Mouse (Mus musculus) liver, embryonic 11.5 days (tissue): Measurements from ENCODE around the gene Fam240a. TPM values are rescaled to one million over a fixed set of nuclear protein-coding genes. Genes with fewer than 3 reads are reported as not detected.

ENCODE experiments used
- ATAC-seq: fragments of 200-750 bp; cut with Nextera tagmentation; replicated peaks from 2 replicates; pipeline ENCODE4 v1.8.0; 2017; ENCODE audit warnings: moderate number of reproducible peaks, mild to moderate bottlenecking, moderate TSS enrichment, moderate library complexity; ENCODE audit not compliant: low FRiP score
- DNase-seq: peaks from one replicate; pipeline ENCODE4 v3.0.0-alpha.2; 2017; ENCODE audit warnings: low spot score
- H3K27ac ChIP-seq: fragments of 300-500 bp; sonication (generic); 2 replicates; pipeline ENCODE4 v1.5.1; 2014; ENCODE audit warnings: mild to moderate bottlenecking, low read depth, low read length, control low read depth
- H3K27me3 ChIP-seq: fragments of 300-500 bp; sonication (generic); replicated peaks from 2 replicates; pipeline ENCODE4 v1.6.1; 2014; ENCODE audit warnings: low read length, mixed read lengths; ENCODE audit not compliant: control insufficient read depth, insufficient read depth
- H3K36me3 ChIP-seq: fragments of 300-500 bp; sonication (generic); 2 replicates; pipeline ENCODE4 v1.6.1; 2014; ENCODE audit warnings: mild to moderate bottlenecking, low read length, moderate library complexity, mixed read lengths; ENCODE audit not compliant: control insufficient read depth, insufficient read depth
- H3K4me1 ChIP-seq: fragments of 300-500 bp; sonication (generic); replicated peaks from 2 replicates; pipeline ENCODE4 v1.6.1; 2014; ENCODE audit warnings: low read length, mixed read lengths; ENCODE audit not compliant: control insufficient read depth, insufficient read depth
- H3K4me2 ChIP-seq: fragments of 300-500 bp; sonication (generic); 2 replicates; pipeline ENCODE4 v1.6.1; 2014; ENCODE audit warnings: mild to moderate bottlenecking, control low read depth, moderate library complexity
- H3K4me3 ChIP-seq: fragments of 300-500 bp; sonication (generic); 2 replicates; pipeline ENCODE4 v1.5.1; 2014; ENCODE audit warnings: low read depth, low read length, control low read depth
- H3K9ac ChIP-seq: fragments of 300-500 bp; sonication (generic); 2 replicates; pipeline ENCODE4 v1.6.1; 2014; ENCODE audit warnings: low read depth, low read length, control low read depth
- H3K9me3 ChIP-seq: fragments of 300-500 bp; sonication (generic); 2 replicates; pipeline ENCODE4 v1.6.1; 2016; ENCODE audit warnings: low read length, inconsistent platforms, mixed read lengths; ENCODE audit not compliant: control insufficient read depth
- WGBS: fragments of 180-500 bp; shearing (Covaris S2); extraction: QIAGEN DNeasy Blood & Tissue Kit; methylation state at CpG from one replicate; pipeline ENCODE4 v1.1.7; 2014; 5-methylcytosine and 5-hydroxymethylcytosine counted together
- polyA plus RNA-seq: library from polyadenylated mRNA; unstranded; fragments of >200 nt; fragmentation: Nextera tagmentation; extraction: Ambion mirVana; gene quantifications from 2 replicates; pipeline ENCODE4 v1.2.1, GENCODE M21; 2014

The Fam240a gene
- polyA plus RNA-seq, 1 experiment from 2014 or later: not detected

DNA sequence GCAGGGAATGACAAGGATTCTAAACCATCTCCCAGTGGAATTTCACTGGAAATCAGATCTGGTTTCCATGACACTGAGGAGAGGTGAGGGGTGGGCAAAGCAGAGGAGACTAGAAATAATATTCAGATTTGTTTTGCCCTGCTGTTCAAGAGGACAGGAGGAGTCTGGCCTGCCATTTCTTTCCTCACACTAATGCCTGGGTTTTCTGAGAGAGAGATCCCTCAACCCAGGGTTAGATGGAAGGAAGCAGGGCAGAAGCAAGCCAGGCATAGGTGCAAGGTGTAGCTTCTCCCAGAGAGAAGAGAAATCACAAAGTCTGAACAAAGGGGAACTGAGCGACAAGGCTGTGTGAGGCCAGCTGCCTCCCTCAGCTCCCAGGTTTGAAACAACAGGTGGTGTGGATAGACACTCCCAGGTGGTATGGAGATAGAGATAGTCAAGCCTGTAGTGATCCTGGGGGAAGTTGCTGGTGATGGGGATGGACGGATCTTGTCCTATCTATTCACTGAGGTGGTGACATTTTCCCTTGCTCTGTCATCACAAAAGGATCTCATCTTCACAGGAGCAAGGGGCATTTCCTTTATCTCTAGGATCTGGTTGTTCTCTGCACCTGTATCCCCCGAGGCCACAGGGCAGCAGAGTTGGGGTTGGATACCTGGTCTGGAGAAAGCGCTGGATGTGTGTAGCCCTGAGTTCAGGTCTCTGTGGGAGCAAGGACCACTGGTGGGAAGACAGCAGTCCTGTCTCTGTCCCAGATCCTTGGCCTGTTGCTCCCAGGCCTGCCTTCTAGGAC, 8.6 kb downstream of the Fam240a start:
- DNase-seq (no peak), ATAC-seq (no peak)
- Histone ChIP-seq H3K4me3 (no peak overlapping the region), H3K27me3 (no peaks in the 10 kb centered on the region; the same call in 1 of the 2 replicates), H3K27ac (no peak overlapping the region), H3K4me1 (no peaks in the 10 kb centered on the region), H3K9me3 (no peaks in the 10 kb centered on the region), H3K9ac (no peak overlapping the region), H3K36me3 (no peaks in the 10 kb centered on the region), H3K4me2 (no peak overlapping the region)
- 77% methylated on average over 4 of the region's 4 CpGs for WGBS

DNA sequence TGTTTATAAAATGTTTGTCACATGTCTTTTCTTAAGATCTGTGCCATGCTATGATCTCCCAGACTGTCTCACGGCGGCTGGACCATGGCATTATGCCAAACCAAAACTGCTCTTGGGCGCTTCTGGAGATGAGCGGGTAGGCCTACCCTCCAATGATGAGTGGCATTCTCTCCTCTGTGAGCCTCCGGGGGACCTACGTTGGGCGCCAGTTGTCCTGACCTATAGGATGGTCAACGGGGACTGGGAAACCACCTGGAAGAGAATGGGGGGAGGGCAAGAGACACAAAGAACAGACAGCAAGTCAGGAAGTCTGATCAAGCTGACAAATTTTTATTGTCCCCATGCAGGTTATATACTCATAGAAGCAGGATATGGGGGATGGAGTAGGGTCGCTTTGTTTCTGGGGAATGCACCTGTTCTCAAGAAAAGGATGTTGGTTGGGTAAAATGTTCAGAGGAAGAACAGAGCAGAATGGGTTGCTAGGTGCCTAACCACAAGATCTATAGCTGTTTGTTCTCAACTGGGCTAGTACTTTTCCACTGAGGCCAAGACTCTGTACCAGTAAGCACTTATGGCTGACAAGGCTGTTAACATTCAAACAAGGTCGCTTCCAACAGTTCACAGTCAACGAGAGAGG, 9.3 kb downstream of the Fam240a start:
- no peak for ATAC-seq
- H3K4me2 ChIP-seq: no peak overlapping the region
- H3K36me3 ChIP-seq: no peaks in the 10 kb centered on the region
- H3K27me3 ChIP-seq: no peaks in the 10 kb centered on the region; the same call in 1 of the 2 replicates
- no peaks in the 10 kb centered on the region for H3K4me1 ChIP-seq
- no peaks in the 10 kb centered on the region for H3K9me3 ChIP-seq
- H3K9ac ChIP-seq: no peak overlapping the region
- H3K4me3 ChIP-seq: no peak overlapping the region
- DNase-seq: no peak
- H3K27ac ChIP-seq: no peak overlapping the region
- WGBS: 92% methylated on average over 11 of the region's 11 CpGs

DNA sequence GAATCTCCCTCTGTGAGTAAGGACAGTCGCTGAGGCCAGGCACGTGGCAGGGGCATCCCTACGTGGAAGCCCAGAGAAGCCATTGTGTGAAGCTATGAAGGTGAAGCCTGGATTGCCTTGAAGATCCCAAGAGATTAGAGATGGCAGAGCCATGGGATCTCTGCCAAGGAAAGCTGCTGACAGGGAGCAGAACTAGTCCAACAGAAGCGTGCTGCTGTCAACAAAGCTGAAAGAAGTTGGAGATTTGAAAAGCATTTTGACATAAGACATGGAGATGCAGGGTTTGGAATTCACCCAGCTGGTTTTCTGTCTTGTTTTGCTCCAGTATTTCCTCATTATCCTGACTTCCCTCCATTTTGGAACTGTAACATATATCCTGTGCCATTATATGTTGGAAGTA, 14.4 kb downstream of the Fam240a start:
- H3K27ac ChIP-seq: no peak overlapping the region
- ATAC-seq: no peak
- H3K4me3 ChIP-seq: no peak overlapping the region
- no peaks in the 10 kb centered on the region for H3K4me1 ChIP-seq
- no peak for DNase-seq
- H3K9me3 ChIP-seq: no peaks in the 10 kb centered on the region
- 85% methylated on average over 4 of the region's 4 CpGs for WGBS
- no peak overlapping the region for H3K9ac ChIP-seq
- H3K4me2 ChIP-seq: no peak overlapping the region
- H3K27me3 ChIP-seq: no peaks in the 10 kb centered on the region
- no peaks in the 10 kb centered on the region for H3K36me3 ChIP-seq

DNA sequence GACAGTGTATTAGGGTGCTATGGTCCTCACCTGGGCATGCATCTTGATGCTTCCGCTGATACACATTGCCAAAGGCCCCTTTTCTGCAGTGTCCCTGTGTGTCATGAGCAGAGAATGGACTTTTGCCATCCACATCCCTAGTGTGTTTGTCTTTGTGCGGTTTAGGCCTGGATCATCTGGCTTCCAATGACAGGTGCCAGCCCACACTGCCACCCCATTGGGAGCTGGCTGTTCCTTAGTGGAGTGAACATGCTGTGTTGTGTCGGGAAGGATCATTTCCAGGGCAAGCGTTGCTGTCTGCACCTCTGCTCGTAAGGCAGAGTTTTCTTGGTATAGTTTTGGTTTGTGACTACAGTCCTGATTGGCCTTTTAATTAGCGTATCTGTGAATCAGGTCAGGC, 15.5 kb downstream of the Fam240a start:
- H3K36me3 ChIP-seq: no peaks in the 10 kb centered on the region
- no peak overlapping the region for H3K27ac ChIP-seq
- DNase-seq: no peak
- H3K4me3 ChIP-seq: no peak overlapping the region
- H3K9me3 ChIP-seq: no peaks in the 10 kb centered on the region
- WGBS: 83% methylated on average over 6 of the region's 6 CpGs
- no peak overlapping the region for H3K4me2 ChIP-seq
- ATAC-seq: no peak
- peaks cover 4% of the 10 kb centered on the region for H3K4me1 ChIP-seq
- no peaks in the 10 kb centered on the region for H3K27me3 ChIP-seq
- H3K9ac ChIP-seq: no peak overlapping the region

DNA sequence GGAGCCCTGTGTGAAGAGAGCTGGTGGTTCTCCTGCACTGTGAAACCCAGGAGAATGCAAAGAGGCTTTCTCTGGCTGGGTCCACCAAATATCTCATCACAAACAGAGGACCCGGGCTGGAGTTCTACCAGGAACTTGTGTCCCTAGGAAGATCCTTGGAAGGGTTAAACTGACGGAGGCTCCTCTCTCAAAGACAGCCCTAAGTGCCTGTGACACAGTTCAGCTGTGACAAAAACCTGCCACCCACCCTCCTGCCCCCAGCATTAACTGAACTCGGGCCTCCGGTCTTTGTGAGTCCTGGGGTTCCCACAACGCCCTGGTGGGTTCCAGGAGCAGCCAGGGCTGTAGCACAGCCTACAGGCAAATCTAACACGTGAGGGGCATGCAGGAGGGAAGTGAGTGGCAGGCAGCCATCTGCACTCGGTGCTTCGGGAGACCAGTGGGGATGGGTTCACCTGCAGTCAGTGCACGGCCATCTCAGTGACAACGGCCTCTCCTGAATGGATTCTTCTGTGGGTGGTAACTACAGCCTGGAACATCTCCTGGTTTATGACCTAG, 17.1 kb downstream of the Fam240a start:
- no peaks in the 10 kb centered on the region for H3K36me3 ChIP-seq
- H3K27ac ChIP-seq: no peak overlapping the region
- H3K27me3 ChIP-seq: no peaks in the 10 kb centered on the region
- DNase-seq: no peak
- no peak overlapping the region for H3K9ac ChIP-seq
- H3K9me3 ChIP-seq: no peaks in the 10 kb centered on the region
- no peak overlapping the region for H3K4me3 ChIP-seq
- peaks cover 6% of the 10 kb centered on the region for H3K4me1 ChIP-seq
- H3K4me2 ChIP-seq: no peak overlapping the region
- no peak for ATAC-seq
- WGBS: 66% methylated on average over 10 of the region's 10 CpGs

DNA sequence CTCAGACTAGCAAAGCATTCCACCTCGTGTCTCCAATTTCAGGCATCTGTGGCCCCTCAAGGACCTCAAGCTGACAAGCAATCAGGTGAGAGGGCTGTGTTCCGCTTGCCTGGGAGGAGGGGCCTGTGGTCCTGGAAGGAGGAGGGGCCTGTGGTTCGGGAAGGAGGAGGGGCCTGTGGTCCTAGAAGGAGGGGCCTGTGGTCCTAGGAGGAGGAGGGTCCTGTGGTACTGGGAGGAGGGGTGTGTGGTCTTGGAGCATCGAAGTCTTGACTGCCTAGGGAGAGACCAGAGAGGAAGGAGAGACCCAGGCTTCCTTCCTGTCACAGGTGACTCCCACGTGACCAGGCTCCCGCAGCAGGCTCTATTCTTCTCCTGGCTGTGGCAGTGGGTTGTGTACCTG, 20.1 kb downstream of the Fam240a start:
- Histone ChIP-seq H3K4me1 (peaks cover 6% of the 10 kb centered on the region), H3K9ac (no peak overlapping the region), H3K27ac (no peak overlapping the region), H3K4me2 (peak overlapping the region; percentile 1; the same call in 1 of the 2 replicates), H3K4me3 (no peak overlapping the region), H3K36me3 (no peaks in the 10 kb centered on the region), H3K9me3 (no peaks in the 10 kb centered on the region), H3K27me3 (no peaks in the 10 kb centered on the region)
- 6% methylated on average over 6 of the region's 6 CpGs for WGBS
- no peak for DNase-seq
- no peak; the same call in 1 of the 2 replicates for ATAC-seq

DNA sequence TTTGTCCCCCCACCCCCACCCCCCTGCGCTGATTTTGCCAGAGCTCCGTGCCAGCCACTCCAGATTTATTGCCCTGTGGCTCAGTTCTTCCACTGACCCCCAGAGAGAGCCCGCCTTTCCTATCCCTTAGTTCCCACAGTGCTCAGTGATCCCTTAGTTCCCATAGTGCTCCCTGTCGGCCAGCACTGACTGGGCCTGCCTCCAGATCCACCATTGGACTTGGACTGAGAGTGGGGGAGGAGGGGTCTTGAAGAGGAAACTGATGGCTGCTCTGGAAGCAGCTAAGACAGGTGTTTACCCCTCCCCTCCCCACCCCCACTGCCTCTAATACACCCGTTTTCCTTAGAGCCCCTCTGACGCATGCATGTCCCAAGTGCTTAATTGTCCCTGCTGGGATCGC, 20.7 kb downstream of the Fam240a start:
- Histone ChIP-seq H3K36me3 (no peaks in the 10 kb centered on the region), H3K4me1 (peaks cover 11% of the 10 kb centered on the region), H3K4me3 (no peak overlapping the region), H3K9ac (no peak overlapping the region), H3K27me3 (no peaks in the 10 kb centered on the region), H3K4me2 (peak overlapping the region; percentile 1; the same call in 1 of the 2 replicates), H3K9me3 (no peaks in the 10 kb centered on the region), H3K27ac (no peak overlapping the region)
- ATAC-seq (no peak), DNase-seq (no peak)
- WGBS: 33% methylated on average over 7 of the region's 7 CpGs

DNA sequence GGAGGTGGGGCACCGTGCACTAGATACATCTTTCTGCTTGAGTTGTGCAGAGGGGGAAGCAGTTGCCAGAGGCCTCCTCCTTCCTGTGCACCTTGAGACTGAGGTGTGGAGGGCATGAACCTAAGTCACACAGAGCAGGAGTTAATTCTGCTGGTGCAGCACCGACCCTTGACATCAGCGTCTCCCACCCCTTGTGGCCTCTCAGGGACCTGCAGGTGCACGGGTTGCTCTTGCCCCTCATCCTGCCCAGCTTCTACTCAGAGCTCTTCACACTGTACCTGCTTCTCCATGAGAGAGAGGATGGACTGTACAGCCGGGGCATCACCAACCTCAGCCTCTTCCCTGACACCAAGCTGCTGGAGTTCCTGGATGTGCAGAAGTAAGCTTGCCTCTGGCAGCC, 21.2 kb downstream of the Fam240a start:
- Histone ChIP-seq H3K9ac (no peak overlapping the region), H3K27ac (no peak overlapping the region), H3K9me3 (no peaks in the 10 kb centered on the region), H3K4me3 (no peak overlapping the region), H3K4me1 (peaks cover 16% of the 10 kb centered on the region), H3K27me3 (no peaks in the 10 kb centered on the region), H3K36me3 (no peaks in the 10 kb centered on the region), H3K4me2 (no peak overlapping the region)
- ATAC-seq (no peak; the same call in 1 of the 2 replicates), DNase-seq (no peak)
- WGBS: 50% methylated on average over 5 of the region's 5 CpGs
